Mouse (Mus musculus): ENCODE measurements around the gene Ascl4. TPM values are rescaled to one million over a fixed set of nuclear protein-coding genes. Genes with fewer than 3 reads are reported as not detected.
A peak's percentile ranks its signal among the peaks of the same experiment; 100 is the strongest.

Gene Ascl4
- polyA plus RNA-seq (2015; fragmentation: Nextera tagmentation; extraction: Ambion mirVana) = 0.27 and 0.43 TPM in 2 replicates

DNA sequence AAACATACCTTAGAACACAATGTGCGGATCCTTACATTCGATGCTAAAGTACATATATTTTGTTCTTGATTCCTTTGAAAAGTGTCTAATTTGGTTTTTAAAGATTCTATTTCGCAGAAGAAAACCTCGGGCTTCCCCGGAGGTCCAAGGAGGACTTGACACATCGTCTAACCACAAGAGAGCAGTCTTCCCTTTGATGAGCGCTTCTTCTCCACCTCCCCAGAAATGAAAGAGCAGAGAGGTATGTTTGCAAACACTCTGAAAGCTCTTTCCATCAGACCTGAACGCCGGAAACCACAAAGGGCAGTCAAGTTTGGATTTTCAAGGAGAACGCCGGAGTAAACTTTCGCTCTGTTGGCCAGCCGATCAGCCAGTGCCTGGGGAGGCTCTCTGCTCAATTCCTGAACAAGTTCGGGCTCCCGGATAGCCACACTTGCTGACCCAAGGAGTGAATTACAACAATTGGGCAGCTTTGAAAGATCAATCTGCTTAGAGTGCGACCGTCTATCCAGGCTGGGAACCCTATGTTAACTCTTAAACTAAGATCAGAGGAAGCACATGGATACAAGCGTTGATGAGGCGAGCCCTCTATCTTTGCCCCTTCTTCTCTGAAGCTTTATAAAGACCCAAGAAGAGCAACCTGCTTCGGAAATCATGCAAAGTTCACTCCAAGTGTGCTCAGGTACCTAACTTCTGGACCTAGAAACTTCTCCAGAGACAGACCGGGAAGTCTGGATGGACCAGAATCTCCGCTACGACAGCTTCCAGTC is at the start of gene Ascl4:
TSS of gene Ascl4 (plus strand) at position 6 of the 770 bp plus-strand sequence.
- Histone ChIP-seq H3K36me3 (ENCODE audit: control insufficient read depth, insufficient read depth) (no peaks in the 10 kb centered on the region), H3K27me3 (replicated peaks; ENCODE audit: control insufficient read depth, insufficient read depth, low read length) (0 out of 2 replicates have a peak, but pooled peaks cover 3% of the 10 kb centered on the region), H3K4me3 (replicated peaks; ENCODE audit: low read length) (peak within 1 kb of the TSS; percentile 46), H3K4me2 (ENCODE audit: low read length) (peak within 1 kb of the TSS; percentile 80), H3K4me1 (replicated peaks; ENCODE audit: control insufficient read depth, insufficient read depth, low read length) (peaks cover 17% of the 10 kb centered on the region), H3K27ac (ENCODE audit: low read length) (no peak within 1 kb of the TSS), H3K9ac (replicated peaks; ENCODE audit: low read depth, low read length) (peak within 1 kb of the TSS; percentile 57), H3K9me3 (ENCODE audit: control insufficient read depth, low read length) (no peaks in the 10 kb centered on the region)
- under 1% methylated on average over 23 of the region's 23 CpGs for WGBS
- peak; percentile 8; the same call in 1 of the 2 replicates for ATAC-seq

DNA sequence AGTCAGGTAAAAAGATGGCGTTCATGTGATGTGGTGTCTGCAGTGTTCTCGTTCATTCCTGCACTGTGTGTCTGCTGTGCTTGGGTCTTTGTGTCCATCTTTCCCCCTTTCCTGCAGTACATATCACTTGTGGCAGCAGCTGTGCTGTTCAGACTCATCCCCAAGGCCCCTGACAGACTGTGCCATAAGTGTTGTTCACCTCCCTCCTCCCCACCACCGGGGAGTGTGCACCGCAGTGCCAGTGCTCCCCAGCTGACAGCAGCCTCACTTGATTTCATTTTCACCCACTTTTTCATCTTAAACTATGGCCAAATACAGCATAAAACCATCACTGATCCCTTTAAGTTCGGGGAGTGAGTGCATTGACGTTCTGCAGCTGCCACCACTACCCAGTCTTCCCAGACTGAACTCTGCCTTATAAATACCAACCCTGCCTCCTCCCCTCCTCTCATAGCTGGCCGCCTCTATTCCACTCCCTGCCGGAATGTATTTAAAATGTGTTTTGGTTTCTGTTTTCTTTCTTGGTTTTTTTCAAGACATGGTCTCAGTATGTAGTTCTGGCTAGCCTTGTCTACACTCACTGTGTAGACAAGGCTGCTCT is 47.5 kb upstream of the Ascl4 start:
- Histone ChIP-seq H3K9ac (replicated peaks; ENCODE audit: low read depth, low read length) (no peak overlapping the region), H3K27me3 (replicated peaks; ENCODE audit: control insufficient read depth, insufficient read depth, low read length) (no peaks in the 10 kb centered on the region), H3K4me1 (replicated peaks; ENCODE audit: control insufficient read depth, insufficient read depth, low read length) (no peaks in the 10 kb centered on the region), H3K4me3 (replicated peaks; ENCODE audit: low read length) (no peak overlapping the region), H3K36me3 (ENCODE audit: control insufficient read depth, insufficient read depth) (peaks cover 57% of the 10 kb centered on the region), H3K27ac (ENCODE audit: low read length) (no peak overlapping the region), H3K4me2 (ENCODE audit: low read length) (no peak overlapping the region), H3K9me3 (ENCODE audit: control insufficient read depth, low read length) (no peaks in the 10 kb centered on the region)
- 89% methylated on average over 8 of the region's 8 CpGs for WGBS
- ATAC-seq = no peak

- no peaks in the 10 kb centered on the region for H3K27me3 ChIP-seq (replicated peaks; ENCODE audit: control insufficient read depth, insufficient read depth, low read length)
- H3K9me3 ChIP-seq (ENCODE audit: control insufficient read depth, low read length) = no peaks in the 10 kb centered on the region
- peak within 1 kb of the TSS; percentile 88 for H3K9ac ChIP-seq (replicated peaks; ENCODE audit: low read depth, low read length)
- peak within 1 kb of the TSS; percentile 95 for H3K4me3 ChIP-seq (replicated peaks; ENCODE audit: low read length)
- peaks cover 8% of the 10 kb centered on the region for H3K36me3 ChIP-seq (ENCODE audit: control insufficient read depth, insufficient read depth)
- H3K4me2 ChIP-seq (ENCODE audit: low read length) = peak within 1 kb of the TSS; percentile 65
- peak within 1 kb of the TSS; percentile 83 for H3K27ac ChIP-seq (ENCODE audit: low read length)
- peaks cover 14% of the 10 kb centered on the region for H3K4me1 ChIP-seq (replicated peaks; ENCODE audit: control insufficient read depth, insufficient read depth, low read length)
- ATAC-seq = peak; percentile 100
- WGBS = under 1% methylated on average over 69 of the region's 90 CpGs
Measured at GRCm38 (mm10) chr10:85916498-85917309, 10.8 kb upstream of the Ascl4 start, which contains the start of gene Prdm4. Gene Prdm4, minus strand, starts transcription at chr10:85917142.

DNA sequence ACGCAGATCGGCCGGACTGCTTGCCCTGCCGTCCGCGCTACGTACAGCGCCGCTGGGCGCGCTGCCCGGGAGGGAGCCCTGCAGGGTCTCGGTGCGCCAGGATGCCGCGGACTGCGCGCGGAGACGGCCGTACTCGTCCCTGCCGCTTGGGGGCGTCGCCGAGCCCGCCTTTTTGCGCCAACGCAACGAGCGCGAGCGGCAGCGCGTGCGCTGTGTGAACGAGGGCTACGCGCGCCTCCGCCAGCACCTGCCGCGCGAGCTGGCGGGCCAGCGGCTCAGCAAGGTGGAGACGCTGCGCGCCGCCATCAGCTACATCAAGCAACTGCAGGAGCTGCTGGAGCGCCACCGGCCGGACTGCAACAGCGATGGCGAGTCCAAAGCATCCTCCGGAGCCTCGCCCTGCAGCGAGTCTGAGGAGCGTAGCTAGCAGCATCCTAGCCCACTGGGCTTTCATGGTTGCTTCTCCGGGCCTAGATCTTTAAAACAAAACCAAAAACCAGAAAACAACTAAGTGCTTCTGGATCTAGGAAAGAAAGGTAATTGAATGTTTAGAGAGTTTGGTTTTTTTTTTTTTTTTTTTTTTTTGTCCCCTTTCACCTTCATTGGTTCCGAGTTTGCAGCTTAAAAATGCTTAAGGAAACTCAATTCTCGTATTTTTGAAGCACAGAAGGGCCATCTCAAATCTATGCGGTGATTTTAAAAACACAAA is 1.2 kb downstream of the Ascl4 start:
- Histone ChIP-seq H3K4me1 (replicated peaks; ENCODE audit: control insufficient read depth, insufficient read depth, low read length) (peaks cover 17% of the 10 kb centered on the region), H3K9ac (replicated peaks; ENCODE audit: low read depth, low read length) (peak overlapping the region; percentile 57), H3K4me3 (replicated peaks; ENCODE audit: low read length) (peak overlapping the region; percentile 46), H3K27me3 (replicated peaks; ENCODE audit: control insufficient read depth, insufficient read depth, low read length) (0 out of 2 replicates have a peak, but pooled peaks cover 3% of the 10 kb centered on the region), H3K36me3 (ENCODE audit: control insufficient read depth, insufficient read depth) (no peaks in the 10 kb centered on the region), H3K9me3 (ENCODE audit: control insufficient read depth, low read length) (no peaks in the 10 kb centered on the region), H3K4me2 (ENCODE audit: low read length) (peak overlapping the region; percentile 80), H3K27ac (ENCODE audit: low read length) (no peak overlapping the region)
- WGBS = 1% methylated on average over 61 of the region's 63 CpGs
- ATAC-seq = peak; percentile 94

GRCm38 (mm10) chr10:85929208-85929591 is 1.7 kb downstream of the Ascl4 start:
- 0 out of 2 replicates have a peak, but pooled peaks cover 3% of the 10 kb centered on the region for H3K27me3 ChIP-seq (replicated peaks; ENCODE audit: control insufficient read depth, insufficient read depth, low read length)
- no peak overlapping the region for H3K27ac ChIP-seq (ENCODE audit: low read length)
- H3K9me3 ChIP-seq (ENCODE audit: control insufficient read depth, low read length) = no peaks in the 10 kb centered on the region
- ATAC-seq = no peak
- peak overlapping the region; percentile 57 for H3K9ac ChIP-seq (replicated peaks; ENCODE audit: low read depth, low read length)
- H3K4me2 ChIP-seq (ENCODE audit: low read length) = peak overlapping the region; percentile 80
- H3K4me1 ChIP-seq (replicated peaks; ENCODE audit: control insufficient read depth, insufficient read depth, low read length) = peaks cover 17% of the 10 kb centered on the region
- H3K36me3 ChIP-seq (ENCODE audit: control insufficient read depth, insufficient read depth) = no peaks in the 10 kb centered on the region
- peak overlapping the region; percentile 46 for H3K4me3 ChIP-seq (replicated peaks; ENCODE audit: low read length)
- 39% methylated on average over 11 of the region's 11 CpGs for WGBS

- Histone ChIP-seq H3K27ac (ENCODE audit: low read length) (no peak overlapping the region), H3K4me2 (ENCODE audit: low read length) (no peak overlapping the region), H3K36me3 (ENCODE audit: control insufficient read depth, insufficient read depth) (no peaks in the 10 kb centered on the region), H3K27me3 (replicated peaks; ENCODE audit: control insufficient read depth, insufficient read depth, low read length) (0 out of 2 replicates have a peak, but pooled peaks cover 3% of the 10 kb centered on the region), H3K9me3 (ENCODE audit: control insufficient read depth, low read length) (no peaks in the 10 kb centered on the region), H3K4me1 (replicated peaks; ENCODE audit: control insufficient read depth, insufficient read depth, low read length) (peaks cover 17% of the 10 kb centered on the region), H3K9ac (replicated peaks; ENCODE audit: low read depth, low read length) (no peak overlapping the region), H3K4me3 (replicated peaks; ENCODE audit: low read length) (no peak overlapping the region)
- 94% methylated on average over 11 of the region's 11 CpGs for WGBS
- ATAC-seq = no peak
Measured at GRCm38 (mm10) chr10:85929962-85930361, 2.5 kb downstream of the Ascl4 start.

DNA sequence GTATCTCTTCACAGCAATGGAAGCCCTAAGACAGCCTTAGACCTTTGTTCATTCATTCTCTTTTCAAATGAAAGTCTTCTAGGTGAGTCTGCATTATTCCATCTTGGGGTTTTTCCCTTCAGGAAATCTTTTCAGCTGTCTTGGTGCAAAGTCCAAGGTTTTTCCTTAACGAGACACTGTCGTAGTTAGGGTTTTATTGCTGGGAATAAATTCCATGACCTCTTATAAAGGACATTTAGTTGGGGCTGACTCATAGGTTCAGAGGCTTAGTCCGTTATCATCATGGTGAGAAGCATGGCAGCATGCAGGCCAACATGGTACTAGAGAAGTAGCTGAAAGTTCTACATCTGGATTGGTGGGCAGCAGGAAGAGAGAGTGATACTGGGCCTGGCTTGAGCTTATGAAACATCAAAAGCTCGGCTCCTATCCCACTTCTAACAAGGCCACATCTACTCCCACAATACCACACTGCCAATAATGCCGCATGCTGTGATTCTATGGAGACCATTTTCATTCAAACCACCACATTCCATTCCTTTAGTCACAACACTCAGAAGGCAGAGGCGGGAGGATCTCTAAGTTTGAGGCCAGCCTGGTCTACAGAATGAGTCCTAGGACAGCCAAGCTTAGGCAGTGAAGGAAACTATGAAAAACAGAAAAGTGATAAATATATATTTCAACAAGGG is 8.9 kb downstream of the Ascl4 start:
- no peaks in the 10 kb centered on the region for H3K9me3 ChIP-seq (ENCODE audit: control insufficient read depth, low read length)
- no peak overlapping the region for H3K27ac ChIP-seq (ENCODE audit: low read length)
- no peak overlapping the region for H3K4me2 ChIP-seq (ENCODE audit: low read length)
- ATAC-seq = no peak
- no peak overlapping the region for H3K9ac ChIP-seq (replicated peaks; ENCODE audit: low read depth, low read length)
- no peak overlapping the region for H3K4me3 ChIP-seq (replicated peaks; ENCODE audit: low read length)
- peaks cover 45% of the 10 kb centered on the region for H3K36me3 ChIP-seq (ENCODE audit: control insufficient read depth, insufficient read depth)
- H3K4me1 ChIP-seq (replicated peaks; ENCODE audit: control insufficient read depth, insufficient read depth, low read length) = no peaks in the 10 kb centered on the region
- H3K27me3 ChIP-seq (replicated peaks; ENCODE audit: control insufficient read depth, insufficient read depth, low read length) = no peaks in the 10 kb centered on the region
- WGBS = 92% methylated on average over 6 of the region's 6 CpGs

DNA sequence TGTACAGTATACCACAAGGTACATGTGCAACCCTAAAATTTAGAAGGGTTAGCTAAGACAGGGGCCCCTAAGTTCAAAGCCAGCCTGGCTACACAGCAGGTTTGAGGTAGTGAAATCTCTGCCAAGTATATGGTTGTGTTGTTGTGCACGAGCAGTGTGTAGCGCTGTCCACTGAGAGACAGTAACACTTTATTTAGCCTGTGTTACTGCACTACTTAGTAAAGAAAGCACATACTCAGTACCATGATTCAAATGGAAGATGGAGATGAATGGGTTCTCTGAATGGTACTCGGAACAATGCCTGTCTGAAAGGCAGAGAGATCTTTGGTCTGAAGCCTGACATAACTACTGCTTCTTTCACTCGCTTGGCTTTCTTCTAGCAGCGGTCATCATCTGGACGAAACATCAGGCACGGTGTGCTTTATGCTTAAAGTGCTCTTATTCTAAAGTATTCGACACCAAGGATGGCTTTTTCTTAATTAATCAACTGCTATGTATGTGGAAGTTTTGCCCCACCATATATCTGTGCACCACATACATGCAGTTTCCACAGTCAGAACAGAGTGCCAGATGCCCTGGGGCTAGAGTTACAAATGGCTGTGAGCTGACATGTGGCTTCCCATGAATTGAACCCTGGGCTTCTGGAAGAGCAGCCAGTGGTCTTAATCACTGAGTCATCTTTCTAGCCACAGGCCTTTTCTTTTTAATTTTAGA is 21.2 kb downstream of the Ascl4 start:
- 69% methylated on average over 8 of the region's 8 CpGs for WGBS
- no peak overlapping the region for H3K27ac ChIP-seq (ENCODE audit: low read length)
- H3K9me3 ChIP-seq (ENCODE audit: control insufficient read depth, low read length) = no peaks in the 10 kb centered on the region
- H3K27me3 ChIP-seq (replicated peaks; ENCODE audit: control insufficient read depth, insufficient read depth, low read length) = no peaks in the 10 kb centered on the region
- H3K4me2 ChIP-seq (ENCODE audit: low read length) = no peak overlapping the region
- no peak for ATAC-seq
- peaks cover 41% of the 10 kb centered on the region for H3K36me3 ChIP-seq (ENCODE audit: control insufficient read depth, insufficient read depth)
- no peak overlapping the region for H3K9ac ChIP-seq (replicated peaks; ENCODE audit: low read depth, low read length)
- no peak overlapping the region for H3K4me3 ChIP-seq (replicated peaks; ENCODE audit: low read length)
- no peaks in the 10 kb centered on the region for H3K4me1 ChIP-seq (replicated peaks; ENCODE audit: control insufficient read depth, insufficient read depth, low read length)
